Mouse (Mus musculus): ENCODE data around the gene Pemt.

DNA sequence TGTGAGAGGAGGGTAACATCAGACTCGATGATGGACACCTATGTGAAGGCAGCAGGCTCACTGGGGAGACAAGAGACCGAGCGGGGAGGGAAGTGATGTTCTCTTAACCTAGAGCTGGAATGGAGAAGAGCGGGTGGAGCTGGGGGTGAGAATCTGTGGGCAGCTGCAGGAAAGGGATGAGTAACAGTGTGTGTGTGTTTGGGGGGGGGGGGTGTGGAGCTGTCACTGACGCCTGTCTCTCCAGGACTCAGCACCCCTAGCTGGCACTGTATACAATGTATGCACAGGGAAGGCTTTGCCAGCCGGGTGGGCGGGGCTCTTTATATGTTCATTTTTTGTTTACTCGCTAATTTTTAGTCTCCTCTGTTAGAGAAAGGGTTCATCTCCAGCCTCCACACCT is 42.5 kb downstream of the Pemt start:
- TF ChIP-seq POLR2A (IDR thresholded peaks at IDR 0.05; ENCODE audit: low read depth, low read length), result no peak
- TF ChIP-seq CTCF (IDR thresholded peaks at IDR 0.05; ENCODE audit: borderline replicate concordance, insufficient read depth, low read length), result no peak
